Mouse (Mus musculus) hindbrain, embryonic 10.5 days (tissue): Measurements from ENCODE around the gene Tmem131. TPM values are rescaled to one million over a fixed set of nuclear protein-coding genes. Genes with fewer than 3 reads are reported as not detected.

Experiments
- DNase-seq: peaks from one replicate; pipeline ENCODE4 v3.0.0-alpha.2; 2017; ENCODE audit warnings: low spot score
- H3K27ac ChIP-seq: fragments of 300-500 bp; sonication (generic); 2 replicates; pipeline ENCODE4 v1.5.1; 2016; ENCODE audit warnings: mild to moderate bottlenecking, moderate library complexity
- H3K27me3 ChIP-seq: fragments of 300-500 bp; sonication (generic); 2 replicates; pipeline ENCODE4 v1.6.1; 2016; ENCODE audit warnings: mild to moderate bottlenecking; ENCODE audit not compliant: poor library complexity, insufficient read depth, severe bottlenecking
- H3K36me3 ChIP-seq: fragments of 300-500 bp; sonication (generic); 2 replicates; pipeline ENCODE4 v1.6.1; 2016; ENCODE audit warnings: mild to moderate bottlenecking, moderate library complexity
- H3K4me1 ChIP-seq: fragments of 300-500 bp; sonication (generic); replicated peaks from 2 replicates; pipeline ENCODE4 v1.6.1; 2016; ENCODE audit warnings: mild to moderate bottlenecking
- H3K4me3 ChIP-seq: fragments of 300-500 bp; sonication (generic); 2 replicates; pipeline ENCODE4 v1.5.1; 2016; ENCODE audit warnings: mild to moderate bottlenecking, moderate library complexity
- H3K9me3 ChIP-seq: fragments of 300-500 bp; sonication (generic); 2 replicates; pipeline ENCODE4 v1.6.1; 2016; ENCODE audit warnings: mild to moderate bottlenecking, moderate library complexity
- WGBS: fragments of 180-500 bp; shearing (Covaris S2); methylation state at CpG from one replicate; pipeline ENCODE4 v1.1.7; 2016; 5-methylcytosine and 5-hydroxymethylcytosine counted together
- polyA plus RNA-seq: library from polyadenylated mRNA; unstranded; fragments of >200 nt; fragmentation: Nextera tagmentation; extraction: Ambion mirVana; gene quantifications from 2 replicates; pipeline ENCODE4 v1.2.1, GENCODE M21; 2016

Tmem131 gene
- polyA plus RNA-seq, 1 experiment from 2014 or later: 12.7 TPM

- Histone ChIP-seq H3K36me3 (no peaks in the 10 kb centered on the region), H3K27me3 (peaks cover 30% of the 10 kb centered on the region), H3K4me3 (no peak overlapping the region), H3K4me1 (peaks cover 16% of the 10 kb centered on the region), H3K27ac (no peak overlapping the region), H3K9me3 (no peaks in the 10 kb centered on the region)
- no peak for DNase-seq
- WGBS: 85% methylated on average over 5 of the region's 5 CpGs
Observed at GRCm38 (mm10) chr1:36768786-36769185, 174.7 kb downstream of the Tmem131 start.

- H3K27me3 ChIP-seq: peaks cover 30% of the 10 kb centered on the region
- H3K4me3 ChIP-seq: no peak overlapping the region
- DNase-seq: no peak
- no peak overlapping the region for H3K27ac ChIP-seq
- H3K4me1 ChIP-seq: peaks cover 13% of the 10 kb centered on the region
- WGBS: 56% methylated on average over 10 of the region's 10 CpGs
- H3K9me3 ChIP-seq: no peaks in the 10 kb centered on the region
- H3K36me3 ChIP-seq: no peaks in the 10 kb centered on the region
Observed at GRCm38 (mm10) chr1:36767321-36767720, 176.1 kb downstream of the Tmem131 start.

DNA sequence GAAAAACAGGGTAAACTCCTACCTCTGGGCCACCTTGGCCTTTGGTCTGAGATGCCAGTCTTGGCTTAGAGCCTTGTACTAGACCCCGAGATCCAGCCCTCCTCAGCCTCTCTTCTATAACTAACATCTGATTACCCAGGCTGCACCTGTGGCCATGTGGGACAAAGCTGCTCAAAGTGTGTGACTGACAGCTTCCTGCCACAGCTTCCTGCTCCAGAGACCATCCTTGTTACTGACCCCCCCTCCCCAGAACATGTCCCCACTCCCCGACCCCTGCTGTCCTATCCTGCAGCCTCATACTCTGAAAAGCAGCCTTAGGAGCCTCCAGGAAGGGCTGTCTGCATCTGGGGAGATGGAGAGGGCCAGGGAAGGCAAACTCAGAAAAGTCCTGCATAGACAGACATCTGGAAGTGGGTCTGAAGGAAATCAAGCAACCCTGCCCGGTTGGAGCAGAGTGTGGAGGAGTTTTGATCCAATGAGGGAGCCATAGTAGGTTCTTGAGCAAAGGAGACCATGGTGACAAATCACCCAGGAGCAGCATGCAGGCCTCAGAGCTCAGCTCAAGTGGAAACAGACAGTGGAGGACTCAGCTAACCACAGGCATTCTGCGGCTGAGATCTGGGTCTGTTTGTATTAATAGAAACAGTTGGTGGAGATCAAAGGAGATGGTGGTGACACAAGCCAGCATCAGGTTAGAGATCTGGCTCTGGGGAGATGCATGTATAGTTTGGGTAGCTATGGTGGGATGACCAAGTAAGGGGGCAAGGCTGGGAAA is 176.8 kb downstream of the Tmem131 start:
- Histone ChIP-seq H3K27me3 (peaks cover 24% of the 10 kb centered on the region), H3K4me1 (peaks cover 13% of the 10 kb centered on the region), H3K9me3 (no peaks in the 10 kb centered on the region), H3K27ac (0 out of 2 replicates have a peak overlapping the region, but pooled peaks have one; percentile 16), H3K36me3 (no peaks in the 10 kb centered on the region), H3K4me3 (no peak overlapping the region)
- WGBS: 68% methylated on average over 4 of the region's 4 CpGs
- no peak for DNase-seq

DNA sequence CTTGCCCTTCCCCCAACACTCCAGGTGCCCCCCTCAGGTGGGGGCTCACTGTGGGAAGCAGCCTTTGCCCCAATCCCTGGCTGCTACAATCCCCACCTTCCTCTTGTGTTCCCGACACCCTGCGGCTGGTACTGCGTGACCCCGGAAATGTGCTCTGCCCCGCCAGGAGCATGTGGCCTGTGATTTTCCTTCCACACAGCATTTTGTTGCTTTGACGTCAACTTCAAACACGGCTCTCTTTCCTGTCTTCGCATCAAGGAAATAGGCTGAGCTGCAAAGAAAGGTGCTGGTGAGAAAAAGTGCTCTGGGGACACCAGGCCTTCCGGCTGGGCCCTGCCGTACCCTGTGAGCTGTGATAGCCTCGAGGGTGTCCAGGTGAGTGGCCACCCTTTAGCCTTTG is 181.9 kb downstream of the Tmem131 start, which contains the start of gene Zap70:
TSS of gene Zap70 (plus strand) at position 231 of the 400 bp plus-strand sequence.
- WGBS: 82% methylated on average over 11 of the region's 11 CpGs
- H3K36me3 ChIP-seq: no peaks in the 10 kb centered on the region
- H3K9me3 ChIP-seq: no peaks in the 10 kb centered on the region
- H3K27ac ChIP-seq: no peak within 1 kb of the TSS
- no peak within 1 kb of the TSS for H3K4me3 ChIP-seq
- no peak for DNase-seq
- H3K27me3 ChIP-seq: no peaks in the 10 kb centered on the region
- 0 out of 2 replicates have a peak, but pooled peaks cover 2% of the 10 kb centered on the region for H3K4me1 ChIP-seq

- H3K4me1 ChIP-seq: no peaks in the 10 kb centered on the region
- no peak overlapping the region for H3K4me3 ChIP-seq
- no peak overlapping the region for H3K27ac ChIP-seq
- H3K9me3 ChIP-seq: no peaks in the 10 kb centered on the region
- no peaks in the 10 kb centered on the region for H3K27me3 ChIP-seq
- no peaks in the 10 kb centered on the region for H3K36me3 ChIP-seq
- WGBS: 86% methylated on average over 8 of the region's 8 CpGs
- no peak for DNase-seq
Observed at GRCm38 (mm10) chr1:36761061-36761460, 182.4 kb downstream of the Tmem131 start.

DNA sequence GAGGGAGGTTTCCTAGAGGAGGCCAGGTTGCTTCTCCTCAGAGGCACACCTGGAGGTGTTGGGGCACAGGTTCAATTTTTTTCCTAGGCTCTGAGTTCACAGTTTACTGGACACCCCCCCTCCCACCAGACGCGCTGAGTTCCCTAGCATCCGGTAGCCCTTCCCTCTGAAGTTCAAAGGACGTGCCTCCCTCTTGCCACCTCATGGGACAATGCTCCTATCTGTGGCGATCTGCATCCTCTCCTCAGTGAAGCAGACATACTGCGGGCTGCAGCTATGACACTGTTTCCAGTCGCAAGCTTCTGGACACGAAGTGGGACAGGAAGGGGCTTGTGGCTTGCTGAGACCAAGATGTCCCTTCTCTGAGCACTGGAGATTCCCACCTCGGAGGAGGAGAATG is 183.1 kb downstream of the Tmem131 start:
- H3K4me3 ChIP-seq: no peak overlapping the region
- 84% methylated on average over 9 of the region's 9 CpGs for WGBS
- H3K27me3 ChIP-seq: no peaks in the 10 kb centered on the region
- H3K27ac ChIP-seq: no peak overlapping the region
- H3K9me3 ChIP-seq: no peaks in the 10 kb centered on the region
- no peak for DNase-seq
- no peaks in the 10 kb centered on the region for H3K36me3 ChIP-seq
- no peaks in the 10 kb centered on the region for H3K4me1 ChIP-seq

DNA sequence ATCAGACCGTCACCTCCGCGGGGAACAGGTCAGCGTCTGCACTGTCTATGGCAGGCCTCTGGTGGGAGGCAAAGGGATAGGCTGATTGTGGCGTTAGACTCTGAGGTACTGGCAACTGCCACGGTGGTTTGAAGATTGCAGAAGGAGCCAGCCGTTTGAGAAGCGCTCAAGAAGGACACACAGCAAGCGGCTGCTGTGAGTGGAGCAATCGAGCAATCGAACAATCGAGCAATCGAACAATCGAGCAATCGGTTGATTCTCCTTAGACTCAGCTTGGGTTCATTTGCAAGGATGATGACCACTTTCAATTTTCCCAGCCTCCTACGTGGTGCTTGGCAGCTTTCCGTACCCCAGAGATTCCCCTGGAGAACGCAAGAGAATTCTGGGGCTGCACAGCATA is 184.4 kb downstream of the Tmem131 start:
- Histone ChIP-seq H3K4me3 (no peak overlapping the region), H3K4me1 (no peaks in the 10 kb centered on the region), H3K36me3 (no peaks in the 10 kb centered on the region), H3K9me3 (no peaks in the 10 kb centered on the region), H3K27me3 (no peaks in the 10 kb centered on the region), H3K27ac (no peak overlapping the region)
- WGBS: 90% methylated on average over 18 of the region's 18 CpGs
- no peak for DNase-seq

DNA sequence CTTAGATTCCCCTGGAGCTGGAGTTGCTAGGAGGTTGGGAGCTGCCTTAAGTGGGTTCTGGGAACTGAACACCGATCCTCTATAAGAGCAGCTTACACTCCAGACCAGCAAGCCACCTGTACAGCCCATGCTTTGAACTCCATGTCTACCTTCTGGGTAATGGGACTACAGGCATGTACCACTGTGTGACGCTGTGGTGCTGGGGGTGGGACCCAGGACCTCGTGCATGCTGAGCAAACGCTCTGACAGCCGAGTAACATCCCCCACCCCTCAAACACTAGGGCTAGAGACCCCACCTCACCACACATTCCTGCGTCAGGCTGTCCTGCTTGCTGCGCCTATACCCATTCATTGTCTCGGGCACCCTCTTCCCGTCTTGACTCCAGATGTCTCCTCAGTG is 184.9 kb downstream of the Tmem131 start:
- Histone ChIP-seq H3K36me3 (no peaks in the 10 kb centered on the region), H3K4me1 (no peaks in the 10 kb centered on the region), H3K9me3 (no peaks in the 10 kb centered on the region), H3K27ac (no peak overlapping the region), H3K4me3 (no peak overlapping the region), H3K27me3 (no peaks in the 10 kb centered on the region)
- no peak for DNase-seq
- whole genome bisulfite sequencing: 90% methylated on average over 9 of the region's 9 CpGs

DNA sequence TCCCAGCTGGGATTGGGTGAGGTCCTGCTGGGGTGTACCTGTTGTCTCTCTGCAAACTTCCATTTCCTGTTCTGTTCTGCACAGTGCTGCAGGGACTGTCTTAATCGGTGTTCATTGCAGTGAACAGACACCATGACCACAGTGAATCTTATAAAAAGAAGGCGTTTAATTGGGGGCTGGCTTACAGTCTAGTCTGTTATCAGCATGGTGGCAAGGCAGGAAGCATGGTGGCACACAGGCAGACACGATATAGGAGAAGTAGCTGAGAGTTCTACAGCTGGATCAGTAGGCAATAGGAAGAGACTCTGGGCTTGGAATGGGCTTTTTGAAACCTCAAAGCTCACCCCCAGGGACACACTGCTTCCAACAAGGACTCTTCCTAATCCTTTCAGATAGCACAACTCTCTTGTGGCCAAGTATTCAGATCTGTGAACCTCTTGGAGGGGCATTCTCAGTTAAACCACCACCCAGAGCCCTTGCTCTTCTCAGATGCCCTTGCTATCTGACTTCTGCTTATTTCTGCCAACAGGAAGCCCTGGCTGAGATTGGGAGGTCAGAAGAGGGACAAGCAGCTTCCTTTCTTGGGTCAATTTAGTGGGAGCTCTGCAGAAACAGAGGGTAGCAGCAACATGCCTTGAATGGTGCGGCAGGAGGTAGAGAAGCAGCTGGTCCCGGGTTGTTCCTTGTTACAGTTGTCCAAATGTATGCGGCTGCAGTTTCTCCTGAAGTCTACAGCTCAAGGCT is 189.4 kb downstream of the Tmem131 start:
- H3K9me3 ChIP-seq: no peaks in the 10 kb centered on the region
- H3K27ac ChIP-seq: no peak overlapping the region
- DNase-seq: no peak
- no peaks in the 10 kb centered on the region for H3K27me3 ChIP-seq
- H3K36me3 ChIP-seq: no peaks in the 10 kb centered on the region
- H3K4me3 ChIP-seq: no peak overlapping the region
- WGBS: 84% methylated on average over 6 of the region's 6 CpGs
- H3K4me1 ChIP-seq: no peaks in the 10 kb centered on the region

DNA sequence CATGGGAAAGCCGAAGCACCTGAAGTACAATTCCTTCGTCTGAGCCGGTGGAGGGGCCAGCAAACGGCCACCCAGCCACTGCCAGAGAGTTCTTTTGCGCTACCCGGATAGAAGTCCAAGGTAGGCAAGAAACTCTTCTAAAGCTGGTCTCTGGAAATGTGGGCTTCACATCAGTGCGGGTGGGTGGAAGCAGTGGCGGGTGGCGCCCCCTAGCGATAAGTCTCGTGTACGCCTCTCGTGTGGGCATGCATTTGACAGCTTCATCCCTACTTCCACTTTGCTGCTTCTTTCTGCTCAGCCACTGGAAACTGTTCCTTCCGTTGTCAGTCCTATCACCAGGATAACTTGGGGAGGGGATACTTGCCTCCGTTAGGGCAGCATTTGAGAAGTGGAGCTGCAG is 197.0 kb downstream of the Tmem131 start:
- peak; percentile 57 for DNase-seq
- WGBS: 41% methylated on average over 15 of the region's 15 CpGs
- H3K27ac ChIP-seq: no peak overlapping the region
- no peak overlapping the region for H3K4me3 ChIP-seq
- peaks cover 9% of the 10 kb centered on the region; the same call in 1 of the 2 replicates for H3K27me3 ChIP-seq
- H3K9me3 ChIP-seq: no peaks in the 10 kb centered on the region
- peaks cover 33% of the 10 kb centered on the region for H3K4me1 ChIP-seq
- H3K36me3 ChIP-seq: no peaks in the 10 kb centered on the region

DNA sequence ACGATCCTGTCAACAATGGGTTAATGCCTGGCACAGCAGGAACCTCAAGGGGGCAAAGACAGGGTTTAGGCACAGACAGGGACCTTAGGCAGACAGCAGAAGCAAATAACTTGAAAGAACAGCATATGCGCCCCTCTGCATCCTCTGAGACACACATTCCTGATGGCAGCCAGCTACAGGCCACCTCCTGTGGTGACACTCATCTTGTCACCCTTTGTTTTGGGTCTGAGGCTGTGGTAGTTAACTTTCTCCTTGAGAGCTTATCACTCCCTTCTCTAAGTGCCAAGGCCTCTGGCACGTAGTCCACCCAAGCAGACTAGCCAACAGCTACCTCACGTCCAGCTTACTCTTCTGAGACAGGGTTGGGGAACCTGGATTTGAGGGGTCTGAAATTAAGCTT is 197.8 kb downstream of the Tmem131 start:
- 26% methylated on average over 4 of the region's 4 CpGs for WGBS
- peaks cover 14% of the 10 kb centered on the region; the same call in 1 of the 2 replicates for H3K27me3 ChIP-seq
- no peaks in the 10 kb centered on the region for H3K9me3 ChIP-seq
- H3K36me3 ChIP-seq: no peaks in the 10 kb centered on the region
- no peak overlapping the region for H3K4me3 ChIP-seq
- peaks cover 33% of the 10 kb centered on the region for H3K4me1 ChIP-seq
- no peak for DNase-seq
- H3K27ac ChIP-seq: no peak overlapping the region

DNA sequence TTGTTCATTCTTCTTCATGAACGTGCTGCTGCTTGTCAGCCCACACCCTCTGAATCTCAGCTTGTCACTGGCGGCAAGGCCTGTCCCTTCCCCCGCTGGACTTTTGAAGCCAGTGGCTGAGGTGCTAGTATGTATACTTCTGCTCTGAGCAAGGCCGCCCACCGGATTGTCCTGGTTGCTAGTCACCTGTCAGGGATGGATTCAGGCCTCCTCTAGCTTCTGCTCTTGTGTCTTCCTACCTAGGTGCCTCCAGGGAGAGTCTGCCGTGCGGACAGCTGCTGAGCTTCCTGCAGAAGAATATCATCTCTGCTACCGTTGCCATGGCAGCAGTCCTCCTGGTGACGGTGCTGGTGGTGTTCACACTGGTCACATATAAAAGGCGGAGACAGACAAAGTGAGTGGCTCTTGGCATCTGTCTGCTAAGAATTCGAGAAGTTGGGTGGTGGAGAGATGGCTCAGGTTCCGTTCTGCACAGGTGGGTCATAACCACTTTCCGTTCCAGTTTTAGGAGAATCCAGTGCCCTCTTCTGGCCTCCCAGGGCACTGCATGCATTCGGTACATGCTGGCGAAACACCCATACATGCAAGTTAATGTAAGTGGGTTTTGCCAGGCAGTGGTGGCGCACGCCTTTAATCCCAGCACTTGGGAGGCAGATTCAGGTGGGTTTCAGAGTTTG is 199.1 kb downstream of the Tmem131 start:
- H3K27me3 ChIP-seq: peaks cover 14% of the 10 kb centered on the region; the same call in 1 of the 2 replicates
- H3K4me1 ChIP-seq: peaks cover 33% of the 10 kb centered on the region
- H3K9me3 ChIP-seq: no peaks in the 10 kb centered on the region
- peak overlapping the region; percentile 36 for H3K4me3 ChIP-seq
- WGBS: 26% methylated on average over 17 of the region's 17 CpGs
- H3K27ac ChIP-seq: no peak overlapping the region
- H3K36me3 ChIP-seq: no peaks in the 10 kb centered on the region
- peak; percentile 72 for DNase-seq

GRCm38 (mm10) chr1:36743046-36743445 is 200.4 kb downstream of the Tmem131 start:
- no peak for DNase-seq
- no peaks in the 10 kb centered on the region for H3K9me3 ChIP-seq
- H3K4me1 ChIP-seq: peaks cover 33% of the 10 kb centered on the region
- H3K36me3 ChIP-seq: no peaks in the 10 kb centered on the region
- H3K4me3 ChIP-seq: no peak overlapping the region
- peaks cover 14% of the 10 kb centered on the region; the same call in 1 of the 2 replicates for H3K27me3 ChIP-seq
- H3K27ac ChIP-seq: no peak overlapping the region
- WGBS: 84% methylated on average over 9 of the region's 9 CpGs
